Mouse (Mus musculus) right cerebral cortex, adult 18-20 months (tissue): Measurements from ENCODE around the gene Upf3b.
"Not testable (repeated sequence)": the region's sequence is repeated elsewhere in the genome, so short reads cannot be mapped to it uniquely, and the experiment has no call there.

Source experiments
- DNase-seq: peaks from one replicate; pipeline ENCODE4 v3.0.0; 2022; ENCODE audit warnings: mixed read lengths

Gene Upf3b

DNA sequence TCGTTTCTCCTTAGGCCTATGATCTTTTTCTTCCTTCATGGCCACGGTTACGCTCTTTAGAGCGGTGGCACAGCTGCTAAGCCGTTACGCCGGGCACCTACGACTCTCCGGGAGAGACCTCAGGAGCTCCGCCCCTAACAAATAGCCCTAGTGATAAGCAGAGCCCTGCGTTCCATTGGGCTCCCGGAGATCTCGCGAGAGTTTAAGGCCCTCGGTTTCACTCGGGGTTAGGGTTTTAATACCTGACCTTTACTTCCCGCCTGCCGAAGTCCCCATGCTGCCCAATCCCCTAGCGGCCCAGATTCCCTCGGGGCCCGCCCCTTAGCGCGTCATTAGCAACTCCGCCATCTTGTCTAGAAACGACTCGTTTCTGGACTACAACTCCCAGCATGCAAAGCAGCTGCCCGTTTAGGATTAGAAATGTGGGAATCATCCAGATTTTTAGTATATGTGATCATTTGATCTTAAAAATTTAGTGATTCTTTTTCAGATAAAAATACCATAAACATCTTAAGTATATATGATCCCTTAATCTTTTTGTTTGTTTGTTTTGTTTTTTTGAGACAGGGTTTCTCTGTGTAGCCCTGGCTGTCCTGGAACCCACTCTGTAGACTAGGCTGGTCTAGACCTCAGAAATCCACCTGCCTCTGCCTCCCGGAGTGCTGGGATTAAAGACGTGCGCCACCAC is at the start of gene Upf3b:
Upf3b (minus strand) TSS at position 130 of the 688 bp plus-strand sequence.
- peak; percentile 94 for DNase-seq

DNA sequence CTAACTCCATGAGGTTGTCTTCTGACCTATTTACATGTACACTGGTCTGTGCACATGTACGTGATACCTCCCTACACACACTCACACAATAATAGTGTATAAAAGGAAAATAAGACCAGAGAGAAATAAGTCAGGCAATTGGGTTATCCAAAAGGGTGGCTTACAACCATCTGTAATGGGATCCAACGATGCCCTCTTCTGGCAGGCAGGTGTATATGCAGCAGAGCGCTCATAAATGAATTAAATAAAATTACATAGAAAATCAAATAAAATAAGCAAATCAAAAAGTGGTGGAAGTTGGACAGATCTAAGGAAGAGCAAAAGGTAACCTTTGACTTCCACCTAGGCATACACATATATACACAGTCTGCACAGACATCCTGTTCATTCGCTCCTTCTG is 47.7 kb upstream of the Upf3b start:
- no peak for DNase-seq

DNA sequence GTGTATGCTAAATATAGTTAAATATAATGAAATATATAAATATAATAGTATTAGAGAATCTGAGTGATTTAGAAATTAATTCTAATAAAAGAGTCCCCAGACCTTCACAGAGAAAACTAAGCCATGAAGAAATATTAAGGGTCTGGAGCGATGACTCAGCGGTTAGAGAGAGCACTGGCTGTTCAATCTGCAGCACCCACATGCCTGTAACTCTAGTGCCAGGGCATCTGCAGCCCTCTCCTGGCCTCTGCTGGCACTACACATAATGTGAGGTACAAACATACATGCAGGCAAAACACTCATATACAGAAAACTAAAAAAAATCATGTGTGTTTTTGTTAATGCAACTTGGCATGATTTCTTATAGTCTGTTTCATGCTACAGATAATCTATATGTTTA is 34.8 kb upstream of the Upf3b start:
- no peak for DNase-seq

DNA sequence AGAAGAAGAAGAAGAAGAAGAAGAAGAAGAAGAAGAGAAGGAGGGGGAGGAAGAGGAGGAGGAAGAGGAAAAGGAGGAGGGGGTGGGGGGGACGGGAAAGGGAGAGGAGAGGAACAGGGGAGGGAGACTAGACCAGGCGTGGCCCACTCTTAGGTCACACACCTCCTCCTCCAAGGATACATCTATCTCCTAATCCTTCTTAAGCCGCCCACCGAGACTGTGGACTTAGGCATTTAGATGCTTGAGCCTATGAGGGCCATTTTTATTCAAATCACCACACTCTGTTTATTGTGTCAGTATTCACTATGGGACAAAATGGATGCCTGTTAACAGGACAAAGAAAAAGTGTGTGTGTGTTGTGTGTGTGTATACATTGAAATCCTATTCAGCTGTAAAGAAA is 34.4 kb upstream of the Upf3b start:
- DNase-seq = not testable (repeated sequence)

DNA sequence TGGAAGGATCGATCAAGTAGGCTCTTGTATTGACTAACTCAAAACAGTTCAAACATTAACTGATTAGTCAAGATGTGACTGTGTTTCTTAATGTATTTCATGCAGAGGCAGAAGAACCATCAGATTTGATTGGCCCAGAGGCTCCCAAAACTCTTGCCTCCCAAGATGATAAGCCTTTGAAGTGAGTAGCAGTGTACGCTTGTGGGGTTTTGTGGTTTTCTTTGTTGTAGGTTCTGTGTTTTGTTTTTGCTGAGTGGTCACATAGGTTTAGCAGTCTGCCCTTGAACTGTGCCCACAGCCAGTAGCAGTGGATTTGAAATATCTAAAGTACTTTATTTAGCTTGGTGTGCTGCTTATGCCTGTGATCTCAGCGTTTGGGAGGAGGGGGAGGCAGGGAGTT is 31.6 kb upstream of the Upf3b start:
- no peak for DNase-seq

DNA sequence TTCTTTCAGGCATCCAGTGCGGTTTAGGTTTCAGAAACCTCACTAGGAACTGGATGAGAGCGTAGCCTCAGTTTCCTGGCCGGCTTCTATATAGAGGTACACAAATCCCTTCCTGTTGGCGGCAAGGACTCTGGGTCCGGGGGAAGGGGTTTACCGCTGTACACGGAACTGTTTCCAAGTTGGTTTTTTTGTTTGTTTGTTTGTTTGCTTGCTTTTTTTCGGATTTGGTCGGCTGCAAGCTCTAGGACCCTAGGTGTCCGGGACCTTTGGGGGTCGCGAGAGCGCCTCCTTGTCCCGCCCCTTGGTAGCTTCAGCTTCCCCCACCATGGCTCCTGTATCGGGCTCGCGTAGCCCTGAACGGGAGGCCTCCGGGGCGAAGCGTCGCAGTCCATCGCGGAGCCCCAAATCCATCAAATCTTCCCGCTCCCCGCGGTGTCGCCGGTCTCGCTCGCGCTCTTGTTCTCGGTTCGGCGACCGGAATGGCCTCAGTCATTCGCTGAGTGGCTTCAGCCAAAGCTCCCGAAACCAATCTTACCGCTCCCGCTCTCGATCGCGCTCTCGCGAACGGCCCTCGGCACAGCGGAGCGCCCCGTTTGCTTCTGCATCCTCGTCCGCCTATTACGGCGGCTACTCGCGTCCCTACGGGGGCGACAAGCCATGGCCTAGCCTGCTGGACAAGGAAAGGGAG is 16.7 kb upstream of the Upf3b start, which contains the start of gene Nkap:
Nkap (plus strand) TSS at position 125 of the 688 bp plus-strand sequence.
- DNase-seq = peak; percentile 61

DNA sequence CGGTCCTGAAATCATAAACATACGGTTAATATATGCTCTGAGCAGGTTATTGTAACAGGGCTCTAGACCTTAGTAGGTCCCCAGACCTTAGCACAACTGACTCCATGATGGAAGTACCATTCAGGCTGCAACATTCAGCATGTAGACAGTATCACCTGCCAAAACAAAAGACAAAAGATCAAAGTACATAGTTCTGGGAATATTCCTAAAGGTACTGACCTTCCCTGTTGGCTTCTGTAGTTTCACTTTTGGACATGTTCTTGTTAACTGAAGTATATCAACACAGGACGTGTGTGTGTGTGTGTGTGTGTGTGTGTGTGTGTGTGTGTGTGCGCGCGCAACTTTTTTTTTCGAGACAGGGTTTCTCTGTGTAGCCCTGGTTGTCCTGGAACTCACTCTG is 15.4 kb upstream of the Upf3b start:
- no peak for DNase-seq

DNA sequence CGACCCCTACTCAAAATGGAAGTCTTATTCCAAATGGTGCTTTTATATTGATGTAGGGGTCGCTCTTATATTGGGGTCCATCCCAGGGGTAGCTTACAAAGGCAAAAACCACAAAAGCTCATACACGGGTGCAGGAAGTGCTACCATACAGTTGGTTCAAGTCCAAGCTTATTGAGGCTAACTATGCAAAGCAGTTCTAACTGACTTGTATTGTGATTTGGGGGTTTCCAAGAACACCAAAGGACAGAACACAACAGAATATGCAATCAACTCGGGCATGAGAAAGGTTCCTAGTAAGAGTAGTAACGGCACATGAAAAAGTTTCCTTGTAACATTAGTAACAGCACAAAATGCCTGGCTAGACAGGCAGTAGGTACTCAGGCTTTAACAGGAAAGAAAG is 10.1 kb upstream of the Upf3b start:
- no peak for DNase-seq

DNA sequence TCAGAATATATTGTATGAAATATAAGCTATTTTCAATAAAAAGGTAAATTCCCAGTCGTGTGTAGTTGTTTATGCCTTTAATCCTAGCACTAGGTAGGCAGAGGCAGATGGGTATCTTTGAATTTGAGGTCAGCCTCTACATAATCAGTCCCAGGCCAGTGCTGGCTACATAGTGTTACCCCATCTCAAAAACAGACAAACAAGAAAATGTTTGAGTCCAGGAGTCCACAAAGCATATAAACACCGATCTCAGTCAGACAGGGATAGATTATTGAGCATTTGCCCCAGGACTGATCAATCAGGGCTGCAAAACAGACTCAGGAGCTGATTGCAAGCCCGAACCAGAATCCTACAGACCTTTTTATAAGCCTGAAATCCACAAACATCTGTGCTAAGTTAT is 9.5 kb upstream of the Upf3b start:
- DNase-seq = no peak

DNA sequence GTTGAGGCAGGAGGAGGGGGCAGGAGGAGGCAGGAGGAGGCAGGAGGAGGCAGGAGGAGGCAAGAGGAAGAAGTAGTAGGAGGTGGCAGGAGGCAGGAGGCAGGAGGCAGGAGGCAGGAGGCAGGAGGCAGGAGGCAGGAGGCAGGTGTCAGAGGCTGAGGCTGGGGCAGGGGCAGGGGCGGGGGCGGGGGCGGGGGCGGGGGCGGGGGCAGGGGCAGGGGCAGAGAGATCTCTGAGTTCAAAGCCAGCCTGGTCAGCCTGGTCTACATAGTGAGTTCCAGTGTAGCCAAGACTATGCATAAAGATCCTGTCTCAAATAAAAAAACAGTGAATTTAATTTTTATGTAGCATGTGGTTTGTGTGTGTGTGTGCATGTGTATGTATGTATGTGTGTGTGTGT is 7.0 kb upstream of the Upf3b start:
- DNase-seq = no peak

DNA sequence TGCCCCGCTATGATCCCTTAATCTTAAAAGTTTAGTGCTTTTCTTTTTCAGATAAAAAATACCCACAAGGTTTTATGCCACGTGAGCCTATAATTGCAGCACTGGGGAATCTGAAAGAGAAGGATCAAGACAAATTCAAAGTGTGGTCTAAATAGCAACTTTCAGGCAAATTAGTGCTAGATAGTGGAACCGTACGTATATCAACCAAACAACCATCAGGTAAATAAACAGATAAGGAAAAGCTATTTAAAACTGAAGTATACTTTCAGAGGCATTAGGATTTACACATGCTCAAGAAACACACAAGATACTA is 715 bp upstream of the Upf3b start:
- no peak for DNase-seq

DNA sequence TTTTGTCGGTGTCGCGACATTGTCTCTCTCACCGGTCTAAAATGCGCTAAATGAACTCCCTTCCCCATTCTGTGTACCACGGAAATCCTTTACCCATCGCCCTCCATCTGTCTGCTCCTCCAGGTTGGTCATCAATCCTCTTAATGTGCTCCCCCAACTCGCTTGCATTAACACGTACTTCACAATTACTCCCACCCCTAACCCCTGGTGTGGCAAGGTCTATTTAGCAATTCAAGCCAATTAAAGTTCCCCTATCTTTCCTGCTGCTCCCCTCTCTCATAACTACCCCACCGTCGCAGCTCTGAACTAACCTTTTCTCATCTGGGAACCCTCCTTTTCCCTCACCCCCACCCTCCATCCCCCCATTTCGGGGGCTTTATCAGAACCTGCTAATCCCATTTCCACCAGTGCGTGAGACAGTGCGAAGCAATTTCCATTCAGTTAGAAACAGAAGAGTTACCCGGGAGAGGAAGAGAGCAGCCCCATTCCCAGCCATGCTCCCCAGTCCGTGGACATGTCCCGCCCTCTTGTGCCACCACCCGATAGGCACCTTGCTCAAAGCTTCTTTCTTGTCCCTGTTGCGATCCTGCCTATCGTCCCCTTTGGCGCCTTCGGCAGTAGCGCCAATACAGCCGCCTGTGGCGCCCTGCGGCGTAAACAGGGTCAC is 463 bp downstream of the Upf3b start:
- DNase-seq = no peak

DNA sequence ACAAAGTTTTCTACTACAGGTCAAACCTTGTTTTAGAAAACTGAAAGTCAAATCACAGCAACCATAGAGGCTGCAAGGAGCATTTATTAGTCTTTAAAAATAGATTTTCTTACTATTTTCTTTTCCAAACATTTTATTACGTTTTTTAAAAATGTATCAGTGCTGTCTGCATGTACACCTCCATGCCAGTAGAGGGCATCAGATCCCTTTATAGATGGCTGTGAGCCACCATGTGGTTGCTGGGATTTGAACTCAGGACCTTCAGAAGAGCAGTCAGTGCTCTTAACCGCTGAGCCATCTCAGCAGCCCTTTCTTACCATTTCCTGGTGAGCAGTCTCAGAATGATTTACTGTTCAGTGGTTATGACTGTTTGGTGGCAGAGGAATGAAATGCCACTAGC is 6.3 kb downstream of the Upf3b start:
- no peak for DNase-seq

DNA sequence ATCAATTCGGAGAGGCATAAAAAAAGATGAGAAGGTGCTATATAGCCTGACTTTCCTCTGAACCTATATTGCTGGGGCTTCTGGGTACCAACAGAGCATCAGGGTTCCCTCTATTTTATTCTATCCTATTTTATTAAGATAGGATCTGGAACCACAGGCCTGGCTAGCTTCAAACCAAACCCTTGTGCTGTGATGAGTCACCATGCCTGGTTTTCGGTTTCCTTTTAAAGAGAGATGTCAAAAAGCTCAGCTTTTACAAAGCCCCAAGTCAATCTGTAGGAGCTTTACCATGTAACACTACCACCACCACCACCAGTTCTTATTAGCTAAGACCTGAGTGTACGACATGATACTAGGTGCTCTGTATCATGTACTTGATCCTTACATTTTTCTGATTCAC is 11.4 kb downstream of the Upf3b start:
- no peak for DNase-seq

DNA sequence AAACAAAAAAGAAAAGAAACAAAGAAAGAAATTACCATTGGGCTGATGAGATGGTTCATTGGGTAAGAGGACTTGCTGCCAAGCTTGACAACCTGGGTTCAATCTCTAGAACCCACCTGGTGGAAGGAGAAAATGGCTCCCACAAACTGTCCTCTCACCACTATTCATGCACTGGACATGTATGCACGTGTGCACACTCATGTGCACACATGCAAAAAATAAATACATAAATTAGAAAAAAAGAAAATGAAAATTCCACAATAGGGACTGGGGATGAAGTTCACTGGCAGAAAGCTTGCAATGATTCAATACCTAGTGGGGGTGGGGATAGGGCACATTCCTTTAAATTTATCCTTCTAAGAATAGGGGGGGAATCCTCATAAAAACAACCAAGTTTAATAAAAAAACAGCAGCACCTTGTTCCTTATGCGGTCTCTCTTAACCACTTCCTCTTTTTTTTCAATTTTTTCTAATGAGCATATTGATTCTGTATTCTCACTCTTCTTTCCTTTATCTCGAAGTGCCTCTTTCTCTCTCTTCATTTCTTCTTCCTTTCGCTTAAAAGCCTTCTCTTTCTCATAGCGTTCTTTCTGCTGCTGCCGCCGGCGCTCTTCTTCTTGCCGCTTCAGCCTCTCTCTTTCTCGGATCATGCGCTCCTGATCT is 14.9 kb downstream of the Upf3b start:
- no peak for DNase-seq

DNA sequence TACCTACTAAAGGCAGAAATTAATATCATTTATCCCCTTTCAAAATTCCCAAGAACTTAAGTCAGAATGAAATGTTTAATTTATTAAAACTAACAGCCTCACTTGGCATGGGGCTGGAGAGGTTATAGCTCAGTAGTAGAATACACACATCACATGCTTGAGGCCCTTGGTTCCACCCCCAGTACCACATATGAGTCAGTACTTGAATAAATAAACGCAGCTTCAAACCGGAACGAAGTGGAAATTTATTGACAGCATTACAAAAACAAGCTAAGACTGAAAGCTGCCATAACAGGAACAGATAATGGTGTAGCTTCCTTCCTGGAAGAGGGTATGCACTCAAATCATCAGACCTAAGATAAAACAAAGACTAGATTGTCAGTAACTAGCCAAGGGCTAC is 18.7 kb downstream of the Upf3b start:
- no peak for DNase-seq

DNA sequence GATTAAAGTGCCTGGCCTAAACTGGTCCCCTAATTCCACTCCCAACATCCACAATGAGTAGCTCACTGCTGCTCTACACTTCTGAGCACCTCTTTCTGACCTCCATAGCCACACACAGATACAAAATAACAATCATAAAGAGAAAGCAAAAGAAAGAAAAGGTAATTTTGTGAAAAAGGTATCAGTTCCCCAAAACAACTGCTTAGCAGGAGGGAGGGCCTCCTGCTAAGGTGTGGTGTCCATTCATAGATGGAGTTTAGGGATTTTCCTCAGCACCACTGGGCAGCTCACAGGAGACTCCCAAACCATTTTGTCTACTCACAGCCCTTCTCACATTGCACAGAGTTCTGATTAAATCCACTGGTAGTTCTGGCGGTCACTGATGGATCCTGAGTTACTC is 21.3 kb downstream of the Upf3b start:
- no peak for DNase-seq

DNA sequence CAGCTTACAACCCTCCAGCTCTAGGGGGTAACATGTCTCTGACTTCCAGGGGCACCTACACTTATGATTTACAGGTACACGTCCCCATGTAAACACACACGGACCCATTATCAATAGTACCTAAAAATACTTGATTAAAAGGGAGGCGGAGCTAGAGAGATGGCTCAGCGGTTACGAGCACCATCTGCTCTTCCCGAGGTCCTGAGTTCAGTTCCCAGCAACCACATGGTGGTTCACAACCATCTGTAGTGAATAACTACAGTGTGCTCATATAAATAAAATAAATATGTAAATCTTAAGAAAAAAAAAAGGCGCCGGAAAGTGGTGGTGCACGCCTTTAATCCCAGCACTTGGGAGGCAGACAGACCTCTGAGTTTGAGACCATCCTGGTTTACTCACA is 24.5 kb downstream of the Upf3b start:
- DNase-seq = no peak

DNA sequence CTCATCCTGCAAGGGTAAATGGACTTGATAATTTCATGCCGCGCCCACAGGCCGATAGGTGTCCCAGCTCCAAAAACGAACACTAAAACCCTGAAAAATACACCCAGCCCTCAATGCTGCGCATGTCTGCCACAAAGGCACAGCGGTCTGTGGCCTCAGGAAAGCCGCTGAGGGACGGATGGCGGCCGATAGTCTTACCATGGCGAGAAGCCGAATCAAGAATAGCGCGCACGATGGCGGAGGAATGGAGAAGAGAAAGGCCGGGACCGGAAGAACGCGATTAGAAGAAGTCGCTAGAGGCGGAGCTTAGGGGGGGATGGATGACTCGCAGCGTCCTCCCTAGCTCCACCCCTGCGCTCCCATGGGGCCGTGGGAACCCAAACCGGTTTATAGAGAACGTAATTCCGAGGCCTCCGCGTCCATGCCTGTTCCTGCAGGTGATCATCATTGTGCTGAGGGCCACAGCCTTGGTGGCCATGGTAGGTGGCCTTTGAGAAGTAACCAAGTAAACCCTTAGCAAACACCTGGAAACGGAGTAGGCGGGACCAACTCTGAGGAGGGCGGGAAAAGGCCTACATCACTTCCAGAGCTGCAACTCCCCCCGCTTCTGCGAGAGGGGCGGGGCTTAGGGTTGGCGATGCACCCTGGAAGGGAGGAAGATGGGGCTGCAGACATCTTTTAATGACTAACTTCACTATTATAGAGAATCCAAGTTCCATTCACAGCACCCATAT is 25.0 kb downstream of the Upf3b start, which contains the start of gene Rpl39:
Rpl39 (minus strand) TSS at position 476 of the 734 bp plus-strand sequence.
- peak; percentile 86 for DNase-seq

DNA sequence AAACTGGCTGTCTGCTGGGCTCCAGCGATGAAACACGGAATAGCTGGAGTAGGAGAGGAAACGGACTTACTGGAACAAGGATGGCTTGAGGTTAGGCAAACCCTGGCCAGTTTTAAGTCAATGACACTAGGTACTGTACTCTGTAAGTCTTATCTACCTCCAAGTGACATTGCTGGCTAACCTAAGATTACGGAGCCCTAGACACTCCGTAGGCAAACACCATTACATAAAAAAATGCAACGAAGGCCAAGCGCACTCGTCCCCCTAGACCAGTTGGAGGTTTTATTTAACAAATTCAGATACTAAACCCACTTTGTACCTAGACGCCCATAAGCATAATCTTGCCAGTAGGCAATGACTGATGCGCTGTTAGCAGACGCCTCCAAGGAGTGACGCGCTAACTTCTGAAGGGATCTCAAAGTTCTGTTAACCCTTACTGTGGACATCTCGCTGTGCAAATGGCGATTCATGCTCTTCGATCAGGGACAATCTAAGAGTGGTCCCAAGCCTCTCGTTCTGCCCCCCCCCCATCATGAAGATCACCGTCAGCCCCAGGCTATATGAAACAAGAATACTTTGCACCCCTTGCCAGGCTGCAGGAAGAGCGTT is 25.7 kb downstream of the Upf3b start:
- peak; percentile 31 for DNase-seq

DNA sequence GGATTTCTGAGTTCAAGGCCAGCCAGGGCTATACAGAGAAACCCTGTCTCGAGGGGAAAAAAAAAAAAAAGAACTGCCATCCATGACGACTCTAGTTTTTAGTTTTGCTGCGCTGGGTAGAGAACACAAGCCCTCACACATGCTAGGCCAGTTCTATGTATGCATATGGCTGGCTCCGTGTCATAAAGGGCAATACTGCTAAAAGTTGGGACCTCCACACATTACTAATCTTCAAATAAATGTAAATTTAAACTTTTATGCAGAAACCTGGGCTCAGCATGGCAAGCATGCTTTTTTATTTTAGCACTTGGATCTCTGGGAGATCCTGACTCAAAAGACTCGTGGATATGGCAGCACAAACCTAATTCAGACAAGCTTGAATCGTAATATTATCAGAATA is 28.9 kb downstream of the Upf3b start:
- DNase-seq = no peak

DNA sequence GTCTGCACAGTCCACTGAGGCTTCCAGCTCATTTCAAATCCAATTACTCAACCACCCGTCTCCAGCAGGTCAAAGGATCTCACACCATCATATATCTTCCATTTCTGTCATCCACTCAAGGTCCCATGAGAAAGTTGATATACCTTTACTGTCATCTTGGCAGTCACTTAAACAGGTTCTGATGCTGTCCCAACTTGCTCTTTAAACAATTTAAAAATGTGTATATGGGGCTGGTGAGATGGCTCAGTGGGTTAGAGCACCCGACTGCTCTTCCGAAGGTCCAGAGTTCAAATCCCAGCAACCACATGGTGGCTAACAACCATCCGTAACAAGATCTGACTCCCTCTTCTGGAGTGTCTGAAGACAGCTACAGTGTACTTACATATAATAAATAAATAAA is 29.8 kb downstream of the Upf3b start:
- not testable (repeated sequence) for DNase-seq

DNA sequence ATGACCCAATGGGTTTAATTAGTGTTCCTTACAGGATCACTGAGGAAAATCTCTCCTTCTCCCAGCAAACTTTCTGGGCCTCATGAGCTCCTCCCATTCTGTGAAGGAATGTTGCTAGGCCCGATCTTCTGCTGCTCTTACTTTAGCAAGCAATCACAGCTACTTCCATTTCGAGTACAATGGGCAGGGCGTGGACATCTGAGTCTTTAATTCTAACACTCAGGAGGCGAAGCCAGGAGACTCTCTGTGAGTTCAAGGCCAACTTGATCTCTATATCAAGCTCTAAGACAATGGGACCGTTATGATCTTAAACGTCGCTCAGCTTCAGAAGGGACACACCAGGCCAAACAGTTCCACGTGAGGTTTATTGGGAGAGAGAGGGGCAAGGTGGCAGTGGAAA is 33.5 kb downstream of the Upf3b start:
- DNase-seq = no peak
